Mouse (Mus musculus): ENCODE data around the gene Krtap20-2.
"Not testable (repeated sequence)": the region's sequence is repeated elsewhere in the genome, so short reads cannot be mapped to it uniquely, and the experiment has no call there.

Gene Krtap20-2

GRCm38 (mm10) chr16:89205561-89205960 is at the start of gene Krtap20-2:
Gene Krtap20-2, plus strand, starts transcription at chr16:89205861.
- in situ Hi-C loops (cut with MboI; ENCODE audit: low pct_unique_long_range_greater_than_20kb in 1 of 2, low sequenced_read_pairs in 2 of 2, unreplicated experiment in 1 of 2) = no loop called here

GRCm38 (mm10) chr16:89157652-89158051 is 48.0 kb upstream of the Krtap20-2 start, which contains the start of gene Gm9789:
Gene Gm9789, plus strand, starts transcription at chr16:89157952.
- in situ Hi-C loops (cut with MboI; ENCODE audit: low pct_unique_long_range_greater_than_20kb in 1 of 2, low sequenced_read_pairs in 2 of 2, unreplicated experiment in 1 of 2) = no loop called here

GRCm38 (mm10) chr16:89169190-89169589 is 36.5 kb upstream of the Krtap20-2 start, which contains the start of gene Gm7735:
Gene Gm7735, plus strand, starts transcription at chr16:89169490.
- in situ Hi-C loops (cut with MboI; ENCODE audit: low pct_unique_long_range_greater_than_20kb in 1 of 2, low sequenced_read_pairs in 2 of 2, unreplicated experiment in 1 of 2) = not testable (repeated sequence)

GRCm38 (mm10) chr16:89174435-89174834 is 31.2 kb upstream of the Krtap20-2 start, which contains the start of gene 1110057P08Rik:
Gene 1110057P08Rik, plus strand, starts transcription at chr16:89174735.
- in situ Hi-C loops (cut with MboI; ENCODE audit: low pct_unique_long_range_greater_than_20kb in 1 of 2, low sequenced_read_pairs in 2 of 2, unreplicated experiment in 1 of 2) = no loop called here

DNA sequence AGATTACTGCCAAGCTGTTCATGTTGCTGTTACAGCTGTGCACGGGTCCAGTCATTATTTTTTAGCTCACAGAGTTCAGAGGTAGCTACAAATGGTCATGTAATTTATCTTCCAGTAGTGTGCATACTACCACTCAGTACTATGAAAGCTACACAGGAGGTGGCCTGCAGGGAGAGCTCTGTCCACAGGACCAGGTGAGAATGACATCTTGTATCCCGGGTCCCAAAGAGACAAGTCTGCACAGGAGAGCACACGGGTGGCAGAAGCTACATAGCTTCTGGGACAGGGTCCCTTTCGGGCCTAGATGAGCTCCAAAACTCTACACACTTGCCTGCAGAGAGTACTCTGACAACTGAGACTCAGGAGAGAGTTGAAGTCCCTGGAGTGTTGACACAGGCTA is 17.0 kb upstream of the Krtap20-2 start:
- in situ Hi-C loops (cut with MboI; ENCODE audit: low pct_unique_long_range_greater_than_20kb in 1 of 2, low sequenced_read_pairs in 2 of 2, unreplicated experiment in 1 of 2) = no loop called here
